Mouse (Mus musculus): ENCODE measurements around the gene Ddx54.

Ddx54 gene

DNA sequence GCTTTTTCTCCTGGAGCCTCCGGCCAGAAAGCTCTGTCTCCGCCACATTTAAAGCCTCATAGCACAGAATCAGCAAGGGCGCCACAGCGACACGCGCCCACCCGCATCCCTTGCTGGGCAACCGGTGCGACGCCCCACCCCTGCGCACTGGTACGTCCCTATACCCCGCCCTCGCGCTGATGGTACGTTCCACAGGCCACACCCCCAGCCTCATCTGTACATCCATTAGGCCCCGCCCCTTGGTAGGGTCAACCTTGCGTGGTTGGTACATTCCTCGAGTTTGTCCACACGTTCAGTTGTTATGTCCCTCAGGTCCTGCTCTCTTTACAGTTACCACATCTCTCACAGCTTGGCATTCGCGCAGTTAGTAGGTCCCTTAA, at the start of gene Ddx54, which contains the start of gene Rita1:
Gene Ddx54 (plus strand): TSS at position 298 of the 380 bp plus-strand sequence.
Gene Rita1 (minus strand): TSS at position 148 of the 380 bp plus-strand sequence.
- DNase-seq (ENCODE audit: low spot score in 2 of 2) = peak; percentile 98 to 99

DNA sequence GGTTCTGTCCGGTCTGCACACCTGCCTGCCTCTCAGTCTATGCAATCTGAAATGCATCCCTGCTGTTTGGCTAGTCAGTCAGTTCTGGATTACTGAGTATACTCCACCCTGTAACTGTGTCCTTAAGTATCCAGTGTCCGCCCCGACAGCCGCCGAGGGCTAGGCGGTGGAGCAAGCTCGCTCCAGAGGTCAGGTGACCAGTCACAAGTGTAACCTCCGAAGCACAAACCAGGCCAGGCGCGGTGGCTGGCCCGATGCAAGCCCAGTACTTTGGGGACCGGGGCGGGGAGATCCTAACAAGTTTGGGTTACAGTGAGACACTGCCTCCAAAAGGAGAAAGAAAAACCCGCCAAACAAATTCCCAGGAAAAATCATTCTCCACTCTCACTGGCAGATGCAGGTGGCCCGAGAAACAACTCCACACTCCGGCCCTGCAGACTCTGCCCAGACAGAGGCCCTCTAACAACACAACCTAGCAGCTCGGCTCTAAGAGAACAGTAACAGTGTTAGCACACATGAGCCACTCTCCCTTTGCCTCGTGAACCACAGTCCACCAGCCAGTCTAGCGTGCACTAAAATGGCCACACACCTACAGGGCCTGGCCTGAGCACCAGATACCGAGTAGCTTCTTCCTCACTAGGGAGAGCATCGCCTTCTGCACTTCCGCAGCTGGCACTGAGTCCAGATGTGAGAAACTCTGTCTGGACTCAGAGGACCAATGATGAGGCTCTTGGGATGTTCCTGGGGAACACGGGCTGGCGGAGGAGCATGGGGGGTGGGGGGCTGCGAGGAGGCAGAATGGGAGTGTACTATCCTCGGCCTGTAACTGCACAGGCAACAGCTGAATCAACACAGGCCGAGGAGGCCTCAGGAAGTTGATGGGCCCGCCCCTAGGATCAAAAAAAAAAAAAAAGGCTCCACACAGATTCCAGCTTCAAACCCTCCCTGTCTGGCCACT, 49.3 kb upstream of the Ddx54 start:
- DNase-seq (ENCODE audit: low spot score in 2 of 2) = no peak

DNA sequence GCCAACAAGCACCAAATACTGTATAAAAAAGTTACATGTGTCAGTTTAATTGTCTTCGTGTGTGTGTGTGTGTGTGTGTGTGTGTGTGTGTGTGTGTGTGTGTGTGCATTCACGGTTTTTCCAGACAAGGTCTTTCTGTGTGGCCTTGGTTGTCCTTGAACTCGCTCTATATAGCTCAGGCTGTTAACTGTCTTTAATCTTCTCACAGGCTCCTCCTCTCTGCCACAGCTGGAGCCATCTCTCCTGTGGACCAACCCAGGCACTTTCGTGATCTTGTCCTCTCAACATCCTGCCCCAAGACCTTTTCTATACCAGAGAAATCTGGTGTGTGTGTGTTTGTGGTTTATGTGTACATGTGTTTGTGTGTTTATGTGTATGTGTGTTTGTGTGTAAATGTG, 48.6 kb upstream of the Ddx54 start:
- DNase-seq (ENCODE audit: low spot score in 2 of 2) = no peak

DNA sequence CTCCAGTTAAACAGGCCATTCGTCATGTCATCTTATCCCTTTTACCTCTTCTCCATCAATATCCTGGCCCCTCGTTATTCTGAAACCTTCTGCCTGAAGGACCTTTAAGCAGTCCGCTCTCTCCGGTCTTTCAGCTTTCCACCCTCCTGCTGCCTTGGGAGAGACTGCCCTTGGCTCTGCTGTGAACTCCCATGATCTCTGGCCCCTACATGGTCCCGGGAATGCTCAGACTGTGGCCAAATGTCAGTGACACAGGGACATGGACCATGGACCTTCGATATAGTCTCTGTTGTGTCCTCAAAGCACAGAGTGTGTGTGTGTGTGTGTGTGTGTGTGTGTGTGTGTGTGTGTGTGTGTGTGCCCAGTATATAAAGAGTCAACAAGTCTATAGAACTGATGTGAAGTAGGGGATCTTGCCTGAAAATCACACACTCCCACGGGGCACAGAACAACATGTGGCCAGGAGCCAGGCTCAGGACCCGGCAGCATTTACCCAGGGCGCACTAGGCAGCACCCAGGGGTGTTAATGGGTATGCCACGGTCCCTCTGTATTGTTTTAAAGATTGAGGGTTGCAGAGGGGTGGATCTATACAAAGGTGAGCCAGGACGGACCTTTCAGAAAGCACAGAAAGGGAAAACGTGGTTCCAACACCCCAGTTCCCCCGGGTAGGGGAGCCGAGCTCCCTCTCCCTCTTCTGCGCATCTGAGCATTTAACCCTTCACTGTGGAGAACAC, 47.2 kb upstream of the Ddx54 start:
- no peak for DNase-seq (ENCODE audit: low spot score in 2 of 2)

DNA sequence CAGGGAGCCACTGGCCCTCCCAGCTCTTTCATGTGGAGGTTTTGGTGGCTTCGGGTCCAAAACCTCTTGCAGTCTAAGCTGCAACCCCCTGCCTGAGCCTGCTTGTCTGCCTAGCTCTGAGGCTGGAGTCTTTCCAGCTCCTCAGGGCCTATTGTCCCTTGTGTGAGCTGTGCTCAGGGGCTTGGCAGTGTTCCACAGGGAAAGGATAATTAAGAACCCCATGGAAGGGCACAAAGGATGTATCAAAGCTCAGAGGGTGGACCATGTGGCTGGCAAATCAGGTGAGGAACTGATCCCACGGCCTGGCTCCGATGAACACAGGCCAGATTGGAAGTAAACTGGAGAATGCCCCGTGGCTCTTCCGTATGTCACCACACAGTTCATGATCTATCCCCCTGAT, 46.4 kb upstream of the Ddx54 start:
- no peak for DNase-seq (ENCODE audit: low spot score in 2 of 2)

DNA sequence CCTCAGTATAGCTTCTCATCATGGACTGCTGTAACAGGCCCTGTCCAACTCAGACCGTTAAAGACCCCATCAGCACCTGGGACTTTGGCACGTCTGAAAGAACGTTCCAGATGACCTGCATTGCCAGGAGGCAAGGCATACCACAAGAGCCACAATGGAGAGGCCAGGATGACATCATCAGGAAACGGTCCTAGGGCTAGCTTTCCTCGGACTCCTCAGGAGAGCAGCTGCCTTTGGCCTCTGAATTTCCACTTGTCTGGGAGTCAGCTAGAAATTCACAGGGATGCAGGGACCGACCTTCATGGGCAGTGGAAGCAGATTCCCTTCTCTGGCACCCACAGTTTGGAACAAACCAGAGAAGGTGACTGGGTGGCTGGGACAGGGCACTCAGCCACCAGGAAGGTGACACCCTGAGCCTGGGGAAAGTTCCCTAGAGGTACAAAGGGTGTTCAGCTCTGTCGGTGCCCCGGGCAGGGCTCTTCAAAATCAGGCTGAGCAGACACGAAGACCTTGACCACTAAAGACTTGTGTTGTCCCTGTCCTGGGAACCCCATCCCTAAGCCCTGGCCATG, 45.8 kb upstream of the Ddx54 start:
- DNase-seq (ENCODE audit: low spot score in 2 of 2) = no peak

DNA sequence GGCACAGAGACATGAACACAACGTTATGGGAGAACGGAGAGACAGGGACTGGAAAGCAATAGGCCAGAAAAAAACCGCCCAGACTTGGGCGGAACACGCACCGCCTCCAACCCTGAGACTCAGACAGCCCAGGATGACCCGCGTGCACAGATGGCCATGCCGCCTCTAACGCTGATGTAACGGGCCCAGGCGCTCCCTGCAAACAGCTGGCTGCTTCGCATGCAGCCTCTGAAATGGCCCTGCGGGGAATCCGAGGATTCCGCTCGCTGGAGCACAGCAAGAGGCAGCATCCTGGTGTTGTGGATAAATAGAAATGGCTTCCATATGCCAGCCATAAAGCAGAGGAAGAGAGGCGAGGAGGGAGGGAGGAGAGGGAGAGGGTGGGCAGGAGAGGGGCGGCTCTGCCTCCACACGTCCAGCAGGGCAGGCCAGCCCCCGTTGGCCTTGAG, 45.3 kb upstream of the Ddx54 start:
- DNase-seq (ENCODE audit: low spot score in 2 of 2) = no peak

DNA sequence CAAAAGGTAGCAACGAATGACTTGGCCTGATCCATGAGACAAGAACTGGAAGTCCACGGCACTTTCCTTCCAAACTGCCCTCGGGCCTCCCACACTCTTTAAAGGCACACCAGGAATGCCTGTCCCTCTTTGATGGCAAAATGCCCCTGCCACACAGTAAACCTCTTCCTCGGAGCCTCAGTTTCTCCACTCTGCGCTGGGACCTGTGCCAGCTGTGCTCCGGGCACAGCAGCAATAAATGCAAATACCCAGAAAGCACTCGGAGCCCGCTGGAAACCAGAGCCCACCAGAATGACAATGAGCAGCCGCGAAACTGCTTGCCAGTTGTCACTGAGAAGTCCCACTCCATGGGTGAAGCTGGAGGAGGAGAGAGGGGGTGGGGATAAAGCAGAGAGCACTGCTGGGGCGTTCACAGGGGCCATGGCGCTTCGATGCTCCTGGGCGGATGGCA, 44.8 kb upstream of the Ddx54 start:
- no peak for DNase-seq (ENCODE audit: low spot score in 2 of 2)

DNA sequence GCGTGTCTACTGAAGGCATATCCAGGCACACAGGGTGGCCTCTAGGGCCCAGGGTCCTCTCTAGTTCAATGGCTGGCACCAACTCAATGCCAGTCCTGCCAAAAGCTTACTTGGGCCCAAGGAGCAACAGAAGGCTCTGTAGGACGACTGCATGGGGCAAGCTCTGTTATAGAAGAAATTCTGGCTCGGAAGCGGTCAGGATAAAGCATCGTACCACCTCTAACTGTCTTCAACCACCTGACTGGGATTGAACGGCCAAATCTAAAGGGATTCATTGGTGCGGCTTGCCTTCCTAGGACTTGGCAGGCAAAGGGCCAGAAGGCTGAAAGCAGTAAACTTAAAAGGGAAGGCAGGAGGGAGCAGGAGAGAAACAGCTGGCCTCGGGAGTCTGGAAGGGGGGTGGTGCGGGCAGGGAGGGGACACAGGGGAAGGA, 44.2 kb upstream of the Ddx54 start:
- no peak for DNase-seq (ENCODE audit: low spot score in 2 of 2)

DNA sequence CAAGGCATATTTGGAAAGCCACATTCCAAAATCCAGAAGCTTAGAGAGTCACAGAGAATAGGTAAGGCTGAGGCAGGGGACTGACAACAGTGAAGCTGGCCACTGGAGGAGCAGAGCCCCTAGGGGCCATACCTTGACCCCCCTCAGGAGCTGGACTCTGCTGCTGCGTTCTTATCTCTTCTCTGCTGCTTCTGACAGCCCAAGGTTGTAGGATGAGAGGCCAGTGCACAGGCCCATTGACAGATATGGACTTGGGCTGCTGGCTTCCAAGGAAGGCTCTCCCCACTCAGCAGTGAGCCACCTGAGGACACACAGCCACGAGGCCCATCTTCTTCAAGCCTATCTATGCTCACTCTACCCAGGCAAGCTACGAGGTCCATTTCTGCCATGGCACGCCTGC, 43.6 kb upstream of the Ddx54 start:
- DNase-seq (ENCODE audit: low spot score in 2 of 2) = no peak

DNA sequence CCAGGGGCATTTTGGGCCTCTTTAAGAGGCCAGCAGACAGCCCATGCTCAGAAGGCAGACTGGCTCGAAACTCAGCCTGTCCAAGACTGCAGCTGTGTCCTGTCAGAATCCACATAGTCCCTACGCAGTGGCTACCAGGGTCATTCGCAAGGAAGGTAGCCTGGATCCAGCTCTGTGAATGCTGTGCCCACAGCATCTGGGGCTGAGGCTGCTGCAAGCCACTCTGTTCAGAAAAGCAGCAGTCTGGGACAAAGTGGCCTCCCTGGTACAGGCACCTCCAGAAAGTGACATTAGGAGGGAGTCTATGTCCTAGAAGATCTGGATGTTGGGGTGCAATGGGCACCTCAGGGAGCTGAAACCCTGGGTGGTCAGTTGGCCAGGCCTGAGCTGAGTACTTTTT, 42.7 kb upstream of the Ddx54 start:
- no peak for DNase-seq (ENCODE audit: low spot score in 2 of 2)

DNA sequence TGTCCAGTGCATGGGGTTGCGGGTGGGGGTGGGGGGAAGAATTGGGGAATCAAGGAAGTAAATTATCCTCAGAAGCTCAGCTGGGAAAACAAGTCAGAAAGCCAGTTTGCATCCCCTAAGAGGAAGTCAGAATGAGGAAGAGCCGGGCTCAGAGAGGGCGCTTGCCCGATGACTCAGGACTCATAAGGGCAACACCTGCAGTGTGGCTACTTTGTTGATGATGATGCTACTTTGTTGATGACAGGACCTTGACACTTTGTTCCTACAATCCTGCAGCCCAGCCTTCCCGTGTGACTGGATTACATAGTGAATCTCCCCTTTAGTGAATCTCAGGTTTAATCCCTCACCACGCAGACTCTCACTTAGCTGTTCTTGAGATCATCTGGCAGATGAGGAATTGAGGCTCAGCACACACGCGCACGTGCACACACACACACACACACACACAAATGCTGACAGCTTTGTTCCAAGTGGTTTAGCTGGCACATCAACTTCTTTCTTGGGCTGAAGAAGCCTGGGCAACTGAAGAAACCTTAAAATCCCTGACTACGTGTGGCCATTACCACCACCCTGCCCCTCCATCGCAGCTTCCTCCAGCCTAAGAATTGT, 42.1 kb upstream of the Ddx54 start:
- DNase-seq (ENCODE audit: low spot score in 2 of 2) = peak in 1 of 2 experiments; percentile 18

DNA sequence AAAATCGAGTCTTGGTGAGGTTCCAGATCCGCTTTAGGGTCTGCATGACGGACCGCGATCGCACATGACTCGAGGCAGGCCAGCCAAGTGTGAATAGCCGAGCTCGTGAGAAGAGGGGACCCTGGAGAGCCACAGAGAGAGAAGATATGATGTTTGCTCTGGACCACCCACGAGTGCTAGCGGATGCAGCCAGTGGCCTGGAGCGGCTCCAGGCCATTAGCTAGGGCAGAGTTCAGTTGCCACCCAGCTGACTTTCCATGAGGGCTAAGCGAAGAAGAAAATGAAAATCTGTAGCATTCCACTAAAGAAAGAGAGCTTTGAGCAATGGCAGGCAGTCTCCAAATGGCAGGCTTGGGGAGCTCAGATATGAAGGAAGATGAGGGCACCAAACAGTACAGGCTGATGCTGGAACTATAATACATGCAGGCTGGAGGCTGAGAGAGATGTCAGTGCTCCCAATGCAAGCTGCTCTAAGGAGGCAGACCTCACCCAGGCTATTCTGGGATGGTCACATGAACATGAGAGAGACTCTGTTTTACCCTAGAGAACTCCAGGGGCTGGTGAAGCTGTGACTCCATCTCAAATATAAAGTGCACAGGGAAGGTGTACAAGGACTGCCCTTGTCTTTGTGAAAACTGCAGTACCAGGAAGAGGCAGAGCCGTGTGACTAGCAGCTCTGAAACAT, 41.3 kb upstream of the Ddx54 start:
- DNase-seq (ENCODE audit: low spot score in 2 of 2) = no peak

DNA sequence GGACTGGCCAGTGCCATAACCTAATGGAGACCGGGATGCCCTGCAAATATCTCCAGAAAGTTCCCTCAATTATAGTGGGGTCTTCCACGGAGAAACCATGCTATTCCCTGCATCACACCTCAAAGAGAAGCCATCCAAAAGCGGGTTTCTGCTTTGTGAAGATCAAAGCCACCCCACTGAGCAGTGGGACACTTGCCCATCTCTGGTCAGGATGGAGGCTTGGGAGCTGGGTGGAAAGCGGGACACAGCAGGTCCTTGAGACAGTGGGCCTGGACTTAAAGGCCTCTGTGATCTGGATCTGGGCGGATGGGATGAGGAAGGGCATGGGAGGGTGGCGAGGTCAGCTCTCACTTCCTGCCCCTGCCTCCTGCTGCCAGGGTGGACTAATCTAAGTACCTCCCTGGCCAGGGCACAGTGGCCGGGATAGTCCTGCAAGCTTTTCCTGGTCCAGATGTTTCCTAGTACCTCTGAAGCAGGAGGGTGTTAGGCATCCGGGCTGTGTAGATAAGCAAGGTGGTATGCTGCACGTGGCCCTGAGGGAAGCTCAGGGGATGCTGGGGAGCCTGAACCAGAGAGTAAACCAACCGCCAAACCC, 38.0 kb upstream of the Ddx54 start:
- no peak for DNase-seq (ENCODE audit: low spot score in 2 of 2)

DNA sequence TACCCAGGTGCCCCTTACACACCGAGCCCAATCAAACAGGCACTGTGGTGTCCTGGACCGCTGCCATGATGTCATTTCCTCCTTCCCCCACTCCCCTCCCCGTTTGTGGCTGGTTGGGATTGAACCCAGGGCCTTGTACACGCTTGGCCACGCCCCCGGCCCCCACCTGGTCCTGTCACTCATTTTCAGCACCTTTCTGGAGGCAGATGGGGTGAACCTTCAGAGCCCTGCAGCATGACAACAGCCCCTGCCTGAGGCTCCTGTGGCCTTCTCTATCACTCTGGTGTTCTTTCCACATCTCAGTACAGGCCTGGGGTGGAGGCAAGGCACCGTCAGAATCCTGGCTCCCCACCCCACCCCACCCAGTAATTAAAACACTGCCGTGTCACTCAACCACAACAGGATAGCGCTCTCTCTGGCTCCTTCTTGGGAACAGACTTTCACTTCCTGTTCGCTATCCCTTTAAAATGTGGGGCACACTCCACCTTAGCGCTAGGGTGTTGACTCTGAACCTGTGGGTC, 35.7 kb upstream of the Ddx54 start:
- no peak for DNase-seq (ENCODE audit: low spot score in 2 of 2)

DNA sequence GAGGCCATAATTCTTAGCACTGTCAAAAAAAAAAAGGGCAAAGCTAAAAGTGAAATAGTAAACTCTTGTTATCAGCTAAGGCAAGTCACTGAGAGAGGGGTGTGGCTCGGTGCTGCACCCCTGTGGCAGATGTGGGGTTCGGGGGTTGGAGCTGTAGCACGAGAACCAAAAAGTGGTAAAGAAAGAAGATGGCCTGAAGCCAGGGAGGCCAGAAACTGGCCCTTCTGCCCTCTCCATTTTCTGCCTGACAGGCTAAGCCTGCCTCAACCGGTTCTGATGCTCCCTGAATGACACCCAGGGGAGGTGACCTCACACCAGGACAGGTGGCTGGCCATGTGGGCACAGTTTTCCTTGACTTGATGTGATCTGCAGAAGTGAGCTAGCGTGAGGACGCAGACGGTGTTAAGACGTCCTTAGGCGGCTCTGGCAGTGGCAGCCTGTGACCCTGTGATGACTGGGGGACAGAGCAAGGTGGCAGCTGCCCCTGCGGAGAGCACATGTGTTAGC, 34.6 kb upstream of the Ddx54 start:
- peak; percentile 33 to 37 for DNase-seq (ENCODE audit: low spot score in 2 of 2)

DNA sequence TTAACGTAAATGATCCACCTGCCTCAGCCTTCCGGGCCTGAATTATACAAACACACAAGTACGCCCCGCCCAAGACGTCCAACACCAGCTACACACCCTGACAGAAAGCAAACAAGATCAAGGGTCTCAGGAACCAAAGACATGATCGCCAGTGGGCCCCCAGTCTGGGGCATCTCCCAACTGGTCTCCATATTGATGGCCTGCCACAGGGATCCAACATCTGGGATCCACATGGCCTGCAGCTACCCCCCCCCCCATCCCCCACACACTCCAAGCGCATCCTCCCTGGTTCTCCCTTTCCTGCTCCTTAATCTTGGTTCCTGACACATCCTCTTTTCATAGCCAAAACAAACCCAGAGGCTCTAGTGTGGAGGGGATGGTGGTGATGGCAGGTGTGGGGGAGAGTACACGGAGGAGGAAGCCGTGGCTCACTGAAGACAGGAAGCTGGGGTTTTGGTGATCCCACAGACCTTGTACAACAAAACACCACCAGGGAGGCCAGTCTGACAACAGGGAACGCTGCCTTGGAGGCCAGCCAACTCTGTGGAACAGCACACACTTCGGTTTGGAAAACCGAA, 33.9 kb upstream of the Ddx54 start:
- peak; percentile 56 to 64 for DNase-seq (ENCODE audit: low spot score in 2 of 2)

DNA sequence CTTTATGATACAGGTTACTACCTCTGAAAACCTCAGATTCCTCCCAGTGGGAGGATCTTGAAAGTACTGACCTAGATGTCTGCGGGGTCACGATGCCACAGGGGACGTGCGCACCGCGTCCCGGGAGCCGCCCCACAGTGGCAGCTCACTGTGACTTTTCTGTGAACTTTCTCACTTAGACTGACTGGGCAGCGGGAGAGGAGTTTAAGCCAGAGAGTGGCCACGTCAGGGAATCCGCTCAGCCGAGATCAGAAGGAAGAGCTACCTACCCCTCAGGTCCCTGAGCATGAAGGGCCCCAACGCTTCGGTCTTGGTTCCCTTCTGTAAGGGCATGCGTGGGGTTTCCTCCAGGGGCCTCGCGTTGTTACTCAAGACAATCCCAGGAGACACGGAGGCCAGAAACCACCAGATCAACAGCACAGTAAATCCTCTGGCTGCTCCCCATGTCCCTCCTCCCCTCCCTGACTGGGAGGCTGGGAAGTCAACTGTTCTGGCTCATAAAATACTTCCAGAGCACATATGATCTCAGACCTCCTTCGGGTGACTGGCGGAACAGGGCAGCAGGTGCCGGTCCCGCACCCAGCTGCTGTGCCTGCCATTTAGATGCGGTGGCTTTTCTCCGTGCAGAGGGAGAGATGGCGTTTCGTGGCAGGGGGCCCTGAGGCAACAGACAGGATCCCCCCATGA, 33.2 kb upstream of the Ddx54 start:
- peak; percentile 30 to 45 for DNase-seq (ENCODE audit: low spot score in 2 of 2)

DNA sequence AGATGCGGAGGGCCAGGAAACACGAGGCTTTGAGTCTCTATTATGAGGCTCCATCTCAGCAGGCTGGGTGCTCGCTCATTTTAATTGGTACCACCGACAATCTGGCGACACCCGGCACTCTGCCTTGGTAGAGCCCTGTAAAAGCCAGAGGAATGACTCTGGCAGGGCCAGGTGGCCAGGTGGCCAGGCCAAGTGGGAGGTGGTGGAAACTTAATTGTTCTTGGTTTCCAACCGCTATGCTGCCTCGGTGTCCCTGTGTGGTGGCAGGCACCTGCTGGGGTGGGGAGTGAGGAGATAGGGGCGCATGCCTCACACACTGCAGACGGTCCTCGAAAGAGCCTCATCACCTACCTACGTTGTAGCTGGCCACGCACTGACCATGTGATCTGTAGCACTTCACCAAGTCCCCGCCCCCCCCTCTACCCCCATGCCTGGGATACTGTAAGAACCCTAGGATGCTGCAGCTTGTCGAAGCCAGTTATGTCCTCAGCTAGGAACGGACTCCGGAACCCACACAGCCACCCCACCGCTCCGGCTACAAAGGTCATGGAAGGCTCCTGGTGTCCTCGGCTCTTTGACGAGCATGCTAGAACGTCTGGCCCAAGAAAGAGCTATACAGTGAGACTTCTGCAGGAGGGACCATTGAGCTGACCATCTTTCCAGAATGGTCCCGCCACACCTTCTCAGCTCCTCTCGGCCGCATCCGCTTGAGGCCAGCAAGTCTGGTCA, 32.5 kb upstream of the Ddx54 start:
- no peak for DNase-seq (ENCODE audit: low spot score in 2 of 2)

Measured in natural killer cell, adult 2 months (primary cell).